In the genomic region with DNA sequence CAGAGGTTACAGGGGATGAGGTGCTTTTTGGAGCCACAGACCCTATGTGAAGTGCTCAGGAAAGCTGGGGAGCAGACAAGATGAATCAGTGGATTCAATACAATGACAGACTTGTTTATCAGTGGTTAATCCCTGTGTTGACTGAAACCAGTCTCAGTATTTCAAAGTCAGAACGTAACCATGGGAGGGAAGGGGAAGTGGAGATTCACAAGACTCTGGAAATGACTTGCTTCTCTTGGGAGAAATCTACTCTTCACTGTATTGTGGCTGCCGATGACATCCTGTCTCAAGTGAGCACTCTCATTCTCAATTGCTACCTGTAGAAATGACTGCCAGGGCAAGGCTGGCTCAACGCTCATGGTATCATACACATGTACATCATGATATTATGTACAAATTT, we compare ENCODE assay signal across 31 mouse cellular contexts.
"Had no signal": no experiment of that assay in that cellular context is flagged by ENCODE, and none has a peak within 500 bp of the region (broad histone marks: within the 10 kb centered on the region; RNA-seq: fewer than 3 reads in every experiment).

No protein-coding gene starts in this region.

- H3K4me3 ChIP-seq: heart, embryonic 10.5 days; heart, embryonic 12.5 days; heart, embryonic 13.5 days; heart, embryonic 15.5 days; hindbrain, embryonic 10.5 days; hindbrain, embryonic 12.5 days; hindbrain, embryonic 13.5 days; hindbrain, embryonic 15.5 days; intestine, embryonic 15.5 days; kidney, embryonic 15.5 days; layer of hippocampus, adult 2 months; left cerebral cortex, adult 2 months had no signal

- H3K4me2 ChIP-seq: heart, embryonic 11.5 days; heart, embryonic 12.5 days; heart, embryonic 13.5 days; heart, embryonic 15.5 days; hindbrain, embryonic 12.5 days; hindbrain, embryonic 13.5 days; hindbrain, embryonic 14.5 days; hindbrain, embryonic 15.5 days; intestine, embryonic 15.5 days; kidney, embryonic 15.5 days had no signal

- H3K4me1 ChIP-seq: heart, embryonic 12.5 days; heart, embryonic 13.5 days; heart, embryonic 15.5 days; intestine, embryonic 15.5 days had no signal

- H3K36me3 ChIP-seq: heart, embryonic 10.5 days; heart, embryonic 12.5 days; heart, embryonic 13.5 days; heart, embryonic 15.5 days; hindbrain, embryonic 10.5 days; hindbrain, embryonic 12.5 days; hindbrain, embryonic 13.5 days; hindbrain, embryonic 15.5 days; intestine, embryonic 15.5 days; kidney, embryonic 15.5 days had no signal

- H3K9ac ChIP-seq: heart, embryonic 12.5 days; heart, embryonic 13.5 days; heart, embryonic 15.5 days; hindbrain, embryonic 12.5 days; hindbrain, embryonic 13.5 days; hindbrain, embryonic 14.5 days; hindbrain, embryonic 15.5 days; intestine, embryonic 15.5 days; kidney, embryonic 15.5 days had no signal

- H3K27ac ChIP-seq: heart, embryonic 10.5 days; heart, embryonic 13.5 days; heart, embryonic 15.5 days; hindbrain, embryonic 10.5 days; hindbrain, embryonic 12.5 days; hindbrain, embryonic 13.5 days; hindbrain, embryonic 14.5 days; hindbrain, embryonic 15.5 days; hindbrain, postnatal 0 days; intestine, embryonic 15.5 days; kidney, embryonic 15.5 days; kidney, postnatal 0 days; layer of hippocampus, adult 2 months; left cerebral cortex, adult 2 months had no signal

- H3K9me3 ChIP-seq: heart, embryonic 10.5 days; heart, embryonic 12.5 days; heart, embryonic 13.5 days; heart, embryonic 15.5 days; hindbrain, embryonic 10.5 days; hindbrain, embryonic 12.5 days; hindbrain, embryonic 13.5 days; hindbrain, embryonic 15.5 days; intestine, embryonic 15.5 days; kidney, embryonic 15.5 days had no signal

- DNase-seq: heart, postnatal 10 days; heart, postnatal 14 days; heart, postnatal 36 days; kidney, adult 11 months; kidney, adult 18-20 months; kidney, adult 2 months; kidney, adult 8-10 months; kidney, adult 9 months; kidney, postnatal 10 days; kidney, postnatal 14 days; kidney, postnatal 25 days; kidney, postnatal 36 days; kidney, postnatal 4 days; layer of hippocampus, adult 9-11 months; layer of hippocampus, postnatal 36 days had no signal

- H3K27me3 ChIP-seq: heart, embryonic 12.5 days; heart, embryonic 13.5 days; heart, embryonic 15.5 days; hindbrain, embryonic 12.5 days; hindbrain, embryonic 13.5 days; hindbrain, embryonic 15.5 days; intestine, embryonic 15.5 days; kidney, embryonic 15.5 days had no signal
